Mouse (Mus musculus) embryonic facial prominence, embryonic 13.5 days (tissue): ENCODE data around the gene Oosp1. TPM values are rescaled to one million over a fixed set of nuclear protein-coding genes. Genes with fewer than 3 reads are reported as not detected.

Experiments used
- ATAC-seq: fragments of 200-750 bp; cut with Nextera tagmentation; 2 replicates; pipeline ENCODE4 v1.8.0; 2017; ENCODE audit warnings: low read depth; ENCODE audit not compliant: insufficient number of reproducible peaks, insufficient read depth, low FRiP score, low TSS enrichment
- H3K27ac ChIP-seq: fragments of 300-500 bp; sonication (generic); 2 replicates; pipeline ENCODE4 v1.5.1; 2015; ENCODE audit warnings: moderate library complexity, mild to moderate bottlenecking, inconsistent platforms
- H3K27me3 ChIP-seq: fragments of 300-500 bp; sonication (generic); 2 replicates; pipeline ENCODE4 v1.6.1; 2015; ENCODE audit warnings: mild to moderate bottlenecking, inconsistent platforms
- H3K36me3 ChIP-seq: fragments of 300-500 bp; sonication (generic); 2 replicates; pipeline ENCODE4 v1.6.1; 2015; ENCODE audit warnings: mild to moderate bottlenecking, inconsistent platforms
- H3K4me1 ChIP-seq: fragments of 300-500 bp; sonication (generic); 2 replicates; pipeline ENCODE4 v1.6.1; 2015; ENCODE audit warnings: inconsistent platforms
- H3K4me2 ChIP-seq: fragments of 300-500 bp; sonication (generic); 2 replicates; pipeline ENCODE4 v1.6.1; 2015; ENCODE audit warnings: moderate library complexity, mild to moderate bottlenecking, inconsistent platforms
- H3K4me3 ChIP-seq: fragments of 300-500 bp; sonication (generic); 2 replicates; pipeline ENCODE4 v1.5.1; 2015; ENCODE audit warnings: mild to moderate bottlenecking, inconsistent platforms
- H3K9ac ChIP-seq: fragments of 300-500 bp; sonication (generic); 2 replicates; pipeline ENCODE4 v1.6.1; 2015; ENCODE audit warnings: mild to moderate bottlenecking, inconsistent platforms
- H3K9me3 ChIP-seq: fragments of 300-500 bp; sonication (generic); 2 replicates; pipeline ENCODE4 v1.6.1; 2016; ENCODE audit warnings: inconsistent platforms
- WGBS: fragments of 180-500 bp; shearing (Covaris S2); methylation state at CpG from one replicate; pipeline ENCODE4 v1.1.7; 2015; ENCODE audit warnings: mixed read lengths; 5-methylcytosine and 5-hydroxymethylcytosine counted together
- polyA plus RNA-seq: library from polyadenylated mRNA; unstranded; fragments of >200 nt; fragmentation: Nextera tagmentation; extraction: Ambion mirVana; gene quantifications from 2 replicates; pipeline ENCODE4 v1.2.1, GENCODE M21; 2015

Gene Oosp1
- polyA plus RNA-seq, 1 experiment from 2014 or later = not detected

DNA sequence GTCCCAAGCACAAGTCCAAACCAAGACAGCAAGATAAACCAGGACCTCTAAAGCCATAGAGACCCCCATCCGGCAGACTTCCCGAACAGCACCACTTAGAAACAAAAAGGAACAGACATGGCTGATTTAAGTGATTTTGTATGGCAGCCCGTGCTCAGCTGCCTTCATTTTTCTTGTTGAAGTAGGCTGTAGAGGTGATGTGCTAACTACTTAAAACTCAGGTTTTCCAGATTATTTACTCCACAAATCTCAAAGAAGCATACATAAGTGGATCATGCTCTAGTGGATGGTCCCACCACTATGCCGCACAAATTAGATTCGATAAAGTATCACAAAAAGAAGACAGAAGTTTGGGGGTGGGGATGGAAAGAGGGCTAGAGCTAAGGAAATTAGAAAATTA lies 30.5 kb downstream of the Oosp1 start, which contains the start of gene Oosp2:
Gene Oosp2, minus strand, starts transcription at position 101 of the 400 bp plus-strand sequence.
- no peak within 1 kb of the TSS for H3K4me3 ChIP-seq
- H3K4me1 ChIP-seq = no peaks in the 10 kb centered on the region
- H3K27ac ChIP-seq = no peak within 1 kb of the TSS
- H3K9ac ChIP-seq = no peak within 1 kb of the TSS
- no peaks in the 10 kb centered on the region for H3K36me3 ChIP-seq
- H3K9me3 ChIP-seq = no peaks in the 10 kb centered on the region
- no peak within 1 kb of the TSS for H3K4me2 ChIP-seq
- WGBS = 81% methylated on average over 5 of the region's 5 CpGs
- H3K27me3 ChIP-seq = no peaks in the 10 kb centered on the region
- ATAC-seq = no peak

DNA sequence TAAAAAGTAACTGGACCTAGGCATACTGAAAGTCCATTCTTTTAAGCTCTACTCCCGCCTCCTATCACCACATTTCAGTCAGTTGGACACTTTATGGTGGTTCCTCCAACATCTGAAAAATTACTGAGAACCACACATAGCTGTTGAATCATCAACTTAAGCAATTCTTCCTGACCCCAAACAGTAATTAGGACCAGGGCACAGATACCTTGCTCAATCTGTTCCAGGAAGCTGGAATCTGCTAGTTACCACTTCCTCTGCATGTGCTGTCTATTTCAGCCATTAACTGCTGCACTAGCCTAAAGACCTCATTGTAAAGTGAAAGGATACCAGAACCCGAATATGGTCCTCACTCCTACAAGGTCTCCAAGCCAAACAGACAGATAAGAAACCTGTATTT lies 31.8 kb downstream of the Oosp1 start:
- Histone ChIP-seq H3K27me3 (no peaks in the 10 kb centered on the region), H3K9me3 (no peaks in the 10 kb centered on the region), H3K9ac (no peak overlapping the region), H3K4me3 (no peak overlapping the region), H3K36me3 (no peaks in the 10 kb centered on the region), H3K27ac (no peak overlapping the region), H3K4me2 (no peak overlapping the region), H3K4me1 (no peaks in the 10 kb centered on the region)
- ATAC-seq = no peak
- WGBS = 66% methylated on average over 2 of the region's 2 CpGs

DNA sequence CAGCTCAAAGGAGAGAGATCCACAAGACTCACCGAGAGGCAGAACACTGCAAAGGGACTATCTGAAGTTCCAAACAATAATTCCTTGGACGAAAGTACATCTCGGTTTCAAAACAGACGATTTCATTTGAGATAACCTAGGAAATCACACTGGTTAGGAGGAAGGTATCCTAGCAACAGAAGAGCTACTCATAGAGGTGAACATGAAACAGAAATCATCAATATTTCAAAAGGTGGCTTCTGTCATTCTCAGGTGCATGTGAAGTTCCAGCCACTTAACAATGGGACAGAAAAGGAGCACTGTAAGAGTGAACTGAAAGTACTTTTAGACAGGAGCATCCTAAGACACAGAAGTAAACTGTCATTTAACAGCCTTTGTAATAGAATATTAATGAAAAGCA lies 41.4 kb downstream of the Oosp1 start:
- no peak overlapping the region for H3K9ac ChIP-seq
- no peaks in the 10 kb centered on the region for H3K27me3 ChIP-seq
- H3K4me2 ChIP-seq = no peak overlapping the region
- H3K36me3 ChIP-seq = no peaks in the 10 kb centered on the region
- ATAC-seq = no peak
- no peaks in the 10 kb centered on the region for H3K4me1 ChIP-seq
- H3K4me3 ChIP-seq = no peak overlapping the region
- H3K9me3 ChIP-seq = no peaks in the 10 kb centered on the region
- WGBS = 80% methylated on average over 4 of the region's 4 CpGs
- H3K27ac ChIP-seq = no peak overlapping the region

DNA sequence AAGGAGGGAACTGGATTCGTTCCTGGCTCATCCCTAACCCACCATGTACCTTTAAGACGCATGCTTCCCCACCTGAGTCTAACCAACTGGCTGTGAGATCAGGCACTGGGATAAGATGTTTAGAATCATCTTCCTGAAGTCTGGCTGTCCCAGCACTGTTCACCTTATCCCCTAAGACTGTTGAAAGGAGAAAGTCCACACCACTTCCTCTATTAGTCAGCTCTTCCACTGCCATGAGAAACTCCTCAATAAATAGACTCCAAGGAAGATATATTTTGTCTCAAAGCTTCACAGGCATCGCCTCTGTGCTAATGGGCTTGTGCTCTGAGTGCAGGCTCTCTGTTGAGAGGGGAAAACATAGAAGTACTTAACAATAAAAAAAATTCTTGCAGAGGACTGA lies 44.8 kb downstream of the Oosp1 start:
- no peaks in the 10 kb centered on the region for H3K4me1 ChIP-seq
- no peak overlapping the region for H3K9ac ChIP-seq
- no peak overlapping the region for H3K4me3 ChIP-seq
- 76% methylated on average over 3 of the region's 3 CpGs for WGBS
- ATAC-seq = no peak
- H3K4me2 ChIP-seq = no peak overlapping the region
- no peaks in the 10 kb centered on the region for H3K36me3 ChIP-seq
- no peaks in the 10 kb centered on the region for H3K9me3 ChIP-seq
- no peaks in the 10 kb centered on the region for H3K27me3 ChIP-seq
- H3K27ac ChIP-seq = no peak overlapping the region

DNA sequence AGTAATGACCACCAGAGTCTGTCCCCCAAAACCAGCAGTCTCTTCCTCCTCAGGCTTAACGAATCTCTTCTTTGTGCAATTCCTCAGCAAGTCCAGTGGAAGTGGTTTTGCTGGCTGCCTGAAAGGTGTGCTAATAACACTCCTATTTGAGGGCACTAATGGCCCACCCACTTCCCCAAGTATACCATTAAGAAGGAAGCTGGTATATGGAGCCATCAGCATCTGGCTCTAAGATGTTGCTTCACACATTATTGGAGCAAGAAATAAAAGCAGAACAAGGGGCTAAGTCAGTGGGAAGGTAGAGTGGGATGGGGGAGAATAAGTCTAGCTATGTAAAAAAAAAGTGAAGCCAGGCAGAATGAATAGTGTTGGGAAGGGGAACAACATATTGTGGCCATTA lies 50.2 kb downstream of the Oosp1 start, which contains the start of gene Ms4a3:
Gene Ms4a3, minus strand, starts transcription at position 120 of the 400 bp plus-strand sequence.
- no peak within 1 kb of the TSS for H3K4me3 ChIP-seq
- no peak for ATAC-seq
- H3K4me2 ChIP-seq = no peak within 1 kb of the TSS
- no peak within 1 kb of the TSS for H3K27ac ChIP-seq
- H3K9me3 ChIP-seq = no peaks in the 10 kb centered on the region
- no peak within 1 kb of the TSS for H3K9ac ChIP-seq
- H3K4me1 ChIP-seq = no peaks in the 10 kb centered on the region
- no peaks in the 10 kb centered on the region for H3K27me3 ChIP-seq
- WGBS = 76% methylated on average over 1 of the region's 1 CpGs
- no peaks in the 10 kb centered on the region for H3K36me3 ChIP-seq

DNA sequence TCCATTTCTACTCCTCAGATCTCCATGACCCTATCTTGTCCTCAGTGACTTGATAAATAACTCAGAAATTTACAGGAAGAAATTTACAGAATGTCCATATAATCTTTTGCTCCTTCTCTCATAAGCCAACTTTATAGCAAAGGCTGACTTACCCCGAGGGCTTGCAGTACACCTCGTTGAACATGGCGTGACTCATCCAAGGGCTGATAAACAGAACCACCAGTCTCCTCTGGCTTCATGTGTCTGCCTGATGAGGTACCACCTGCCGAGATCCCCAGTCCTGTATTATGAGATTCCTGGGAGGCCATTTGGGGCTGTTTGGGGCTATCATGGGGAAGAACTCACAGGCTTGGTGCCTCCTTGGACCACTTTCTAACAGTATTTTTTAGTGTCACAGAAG lies 51.9 kb downstream of the Oosp1 start:
- H3K27me3 ChIP-seq = no peaks in the 10 kb centered on the region
- H3K9ac ChIP-seq = no peak overlapping the region
- H3K4me1 ChIP-seq = no peaks in the 10 kb centered on the region
- no peak for ATAC-seq
- WGBS = 71% methylated on average over 4 of the region's 4 CpGs
- H3K27ac ChIP-seq = no peak overlapping the region
- no peak overlapping the region for H3K4me3 ChIP-seq
- no peak overlapping the region for H3K4me2 ChIP-seq
- no peaks in the 10 kb centered on the region for H3K9me3 ChIP-seq
- no peaks in the 10 kb centered on the region for H3K36me3 ChIP-seq

DNA sequence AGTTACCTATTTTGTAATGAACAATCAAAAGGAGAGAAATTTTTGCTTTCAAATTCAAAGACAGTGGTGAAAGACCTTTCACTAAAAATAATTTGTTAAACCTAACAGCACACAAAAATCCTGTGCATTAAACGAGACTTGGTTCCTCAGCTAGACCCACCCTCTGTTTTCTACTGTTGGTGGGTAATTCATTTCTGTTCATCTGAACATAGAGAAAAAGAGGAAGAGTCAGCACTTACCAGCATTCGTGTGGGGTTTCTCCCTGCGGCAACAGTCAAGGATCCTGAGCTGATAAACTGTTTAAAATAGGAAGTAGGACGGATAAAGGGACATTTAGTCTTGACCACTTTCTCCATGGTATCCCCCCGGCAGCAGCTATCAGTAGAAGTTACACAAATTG lies 55.4 kb downstream of the Oosp1 start:
- Histone ChIP-seq H3K9me3 (no peaks in the 10 kb centered on the region), H3K27me3 (no peaks in the 10 kb centered on the region), H3K4me1 (no peaks in the 10 kb centered on the region), H3K4me3 (no peak overlapping the region), H3K27ac (no peak overlapping the region), H3K4me2 (no peak overlapping the region), H3K36me3 (no peaks in the 10 kb centered on the region), H3K9ac (no peak overlapping the region)
- WGBS = 80% methylated on average over 5 of the region's 5 CpGs
- ATAC-seq = no peak

DNA sequence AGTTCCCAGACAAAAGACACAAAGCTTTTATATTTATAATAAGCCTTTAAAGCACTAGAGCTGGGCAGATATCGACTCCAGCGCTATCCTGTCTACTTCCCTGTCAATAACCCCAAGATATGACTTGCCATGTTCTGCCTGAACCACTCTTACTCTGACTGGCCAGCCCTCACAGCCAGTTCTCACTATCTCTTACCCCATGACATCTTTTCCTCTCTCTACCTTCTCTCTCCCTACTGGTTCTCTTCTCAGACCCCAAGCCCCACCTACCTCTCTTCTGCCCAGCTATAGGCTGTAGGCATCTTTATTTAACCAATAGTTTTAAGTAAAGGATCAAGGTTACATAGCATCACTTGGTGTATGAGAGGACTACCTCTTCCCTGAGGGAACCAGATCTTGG lies 56.6 kb downstream of the Oosp1 start:
- Histone ChIP-seq H3K4me2 (no peak overlapping the region), H3K27ac (no peak overlapping the region), H3K36me3 (no peaks in the 10 kb centered on the region), H3K9me3 (no peaks in the 10 kb centered on the region), H3K4me3 (no peak overlapping the region), H3K4me1 (no peaks in the 10 kb centered on the region), H3K9ac (no peak overlapping the region), H3K27me3 (no peaks in the 10 kb centered on the region)
- ATAC-seq = no peak
- WGBS = 68% methylated on average over 2 of the region's 2 CpGs

DNA sequence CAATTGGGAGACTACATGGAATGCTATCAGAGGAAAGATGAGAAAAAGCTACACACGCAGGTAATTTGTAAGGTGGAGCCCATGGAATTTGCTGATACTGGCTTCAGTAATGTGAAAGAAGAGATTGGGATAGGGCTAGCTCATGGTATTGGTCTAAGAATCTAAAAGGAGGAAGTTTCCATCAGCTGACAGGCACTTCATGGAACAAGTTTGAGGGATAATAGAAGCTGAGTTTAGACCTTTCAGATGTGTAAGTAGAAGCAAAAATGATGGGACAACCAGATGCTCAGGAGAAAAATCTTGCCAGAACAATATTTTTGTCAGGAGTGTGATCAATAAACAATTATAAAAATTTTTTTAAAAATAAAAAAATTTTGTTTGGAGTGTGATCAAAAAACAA lies 57.2 kb downstream of the Oosp1 start:
- no peaks in the 10 kb centered on the region for H3K4me1 ChIP-seq
- no peaks in the 10 kb centered on the region for H3K36me3 ChIP-seq
- H3K27ac ChIP-seq = no peak overlapping the region
- H3K4me2 ChIP-seq = no peak overlapping the region
- no peaks in the 10 kb centered on the region for H3K9me3 ChIP-seq
- no peak overlapping the region for H3K4me3 ChIP-seq
- 78% methylated on average over 1 of the region's 1 CpGs for WGBS
- no peaks in the 10 kb centered on the region for H3K27me3 ChIP-seq
- no peak for ATAC-seq
- no peak overlapping the region for H3K9ac ChIP-seq

DNA sequence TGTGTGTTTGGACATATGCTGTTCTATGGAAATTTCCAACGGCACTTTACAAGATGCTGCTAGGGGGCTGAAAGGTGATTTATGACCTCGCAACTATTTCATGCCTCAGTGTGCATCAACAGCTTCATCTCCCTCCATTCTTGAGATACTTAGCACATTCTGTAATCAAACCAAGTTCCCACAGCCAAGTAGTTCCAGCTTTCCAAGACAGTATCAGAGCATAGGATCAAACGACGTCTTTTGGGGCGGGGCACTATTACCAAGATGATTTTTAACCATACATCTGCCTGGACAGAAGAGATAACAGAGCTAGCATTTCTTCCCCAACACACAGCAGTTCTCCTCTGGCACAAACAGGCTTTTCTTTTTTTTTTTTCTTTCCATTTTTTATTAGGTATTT lies 65.7 kb downstream of the Oosp1 start:
- no peak overlapping the region for H3K9ac ChIP-seq
- ATAC-seq = no peak
- no peaks in the 10 kb centered on the region for H3K27me3 ChIP-seq
- no peaks in the 10 kb centered on the region for H3K9me3 ChIP-seq
- H3K4me1 ChIP-seq = no peaks in the 10 kb centered on the region
- H3K4me3 ChIP-seq = no peak overlapping the region
- no peaks in the 10 kb centered on the region for H3K36me3 ChIP-seq
- 67% methylated on average over 5 of the region's 5 CpGs for WGBS
- no peak overlapping the region for H3K27ac ChIP-seq
- H3K4me2 ChIP-seq = no peak overlapping the region

DNA sequence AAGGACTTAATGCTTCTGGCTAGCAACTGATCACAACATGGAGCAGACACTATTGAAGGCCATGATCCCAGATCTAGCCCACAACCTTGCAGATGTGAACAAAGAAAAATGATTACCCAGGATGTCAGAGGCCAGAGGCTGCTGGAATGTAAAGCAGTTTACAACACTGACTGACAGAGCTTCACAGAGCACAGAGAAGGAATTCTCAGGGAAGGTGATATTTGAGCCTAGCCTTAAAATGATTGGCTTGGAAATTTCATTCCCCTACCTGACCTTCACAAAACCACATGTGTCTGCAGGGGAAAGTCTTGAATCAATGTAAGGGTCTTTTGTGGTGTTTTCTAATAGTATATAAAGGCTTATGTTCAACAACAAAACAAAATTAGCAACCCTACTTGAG lies 66.2 kb downstream of the Oosp1 start:
- Histone ChIP-seq H3K9ac (no peak overlapping the region), H3K9me3 (no peaks in the 10 kb centered on the region), H3K27ac (no peak overlapping the region), H3K27me3 (no peaks in the 10 kb centered on the region), H3K4me3 (no peak overlapping the region), H3K4me1 (no peaks in the 10 kb centered on the region), H3K36me3 (no peaks in the 10 kb centered on the region), H3K4me2 (no peak overlapping the region)
- no peak for ATAC-seq

DNA sequence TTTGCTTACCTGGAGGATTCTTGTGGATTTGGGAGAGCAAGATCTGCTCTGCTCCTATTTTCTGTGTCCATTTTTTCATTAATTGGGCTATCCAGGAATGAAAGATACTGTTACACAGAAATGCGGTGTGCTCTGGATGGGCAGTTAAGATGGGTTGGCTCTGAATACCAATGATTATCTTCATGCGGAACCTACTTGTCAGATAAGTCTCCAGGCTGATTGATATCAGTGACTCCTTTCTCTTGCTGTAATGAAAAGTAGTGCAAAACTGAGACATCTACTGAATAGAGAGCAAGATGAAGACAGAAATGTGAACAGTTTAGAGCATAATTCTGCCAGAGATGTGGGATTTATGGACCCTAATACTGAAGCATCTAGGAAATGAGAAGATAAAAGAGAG lies 67.4 kb downstream of the Oosp1 start, which contains the start of gene Ms4a2:
Gene Ms4a2, minus strand, starts transcription at position 169 of the 400 bp plus-strand sequence.
- ATAC-seq = no peak
- H3K4me3 ChIP-seq = no peak within 1 kb of the TSS
- no peaks in the 10 kb centered on the region for H3K9me3 ChIP-seq
- no peaks in the 10 kb centered on the region for H3K4me1 ChIP-seq
- H3K27me3 ChIP-seq = no peaks in the 10 kb centered on the region
- no peaks in the 10 kb centered on the region for H3K36me3 ChIP-seq
- H3K4me2 ChIP-seq = no peak within 1 kb of the TSS
- H3K27ac ChIP-seq = no peak within 1 kb of the TSS
- WGBS = 74% methylated on average over 2 of the region's 2 CpGs
- no peak within 1 kb of the TSS for H3K9ac ChIP-seq

DNA sequence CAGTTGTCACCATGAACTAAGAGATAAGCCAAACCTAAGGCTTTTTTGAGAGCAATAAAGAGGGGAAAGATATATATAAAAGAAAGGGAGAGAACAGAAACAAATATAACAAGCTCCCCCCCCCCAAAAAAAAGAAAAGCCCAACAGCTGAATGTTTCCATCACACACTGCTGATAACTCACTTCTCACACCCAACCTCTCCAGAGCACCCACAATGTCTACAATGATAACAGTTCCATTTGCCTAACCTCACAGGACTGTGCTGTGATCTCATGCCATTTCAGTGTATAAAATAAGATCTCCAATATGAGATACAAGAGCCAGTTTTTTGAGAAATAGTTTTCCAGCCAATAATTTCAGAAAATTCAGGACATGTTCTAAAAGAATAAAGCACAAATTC lies 73.0 kb downstream of the Oosp1 start:
- Histone ChIP-seq H3K27ac (no peak overlapping the region), H3K4me1 (no peaks in the 10 kb centered on the region)
- ATAC-seq = no peak

More for the DNA sequence above, 73.0 kb downstream of the Oosp1 start:
- Histone ChIP-seq H3K27me3 (no peaks in the 10 kb centered on the region), H3K4me3 (no peak overlapping the region), H3K9me3 (no peaks in the 10 kb centered on the region), H3K4me2 (no peak overlapping the region), H3K36me3 (no peaks in the 10 kb centered on the region), H3K9ac (no peak overlapping the region)
